Comparison of ENCODE assay signal across 13 mouse cellular contexts in the genomic region with DNA sequence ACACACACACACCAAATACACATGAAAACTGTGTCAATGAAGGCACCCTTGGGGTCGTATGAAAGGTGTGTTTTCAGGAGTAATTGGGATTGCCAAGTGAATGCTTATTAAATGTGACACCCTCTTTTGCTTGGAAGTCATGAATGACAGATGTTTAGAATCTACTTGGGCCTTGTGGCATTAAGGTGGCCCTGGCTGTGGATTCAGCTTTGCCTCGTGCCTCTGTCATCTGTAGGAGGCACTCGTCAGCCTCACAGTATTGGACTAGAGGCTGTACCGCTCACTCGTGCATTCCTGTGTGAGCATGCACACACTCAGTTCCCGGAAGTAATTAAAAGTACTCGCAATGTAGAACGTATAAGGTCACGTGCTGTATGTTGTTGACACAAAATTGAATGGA.
DNase-seq lines count a peak whose midpoint lies in the region; ATAC-seq lines count a peak whose summit lies in the region.
"Had no signal": no experiment of that assay in that cellular context is flagged by ENCODE, and none has a peak within 500 bp of the region (broad histone marks: within the 10 kb centered on the region; RNA-seq: fewer than 3 reads in every experiment).

No protein-coding gene starts in this region.

- H3K27me3 ChIP-seq in heart, embryonic 14.5 days (ENCODE audit: control insufficient read depth, insufficient read depth, low read length), result no peaks in the 10 kb centered on the region
- no peaks in the 10 kb centered on the region for H3K27me3 ChIP-seq in midbrain, embryonic 10.5 days (ENCODE audit: low read depth, poor library complexity, severe bottlenecking)
- no peaks in the 10 kb centered on the region for H3K27me3 ChIP-seq in midbrain, embryonic 16.5 days (ENCODE audit: control insufficient read depth, insufficient read depth, low read depth, low read length)
- no peaks in the 10 kb centered on the region for H3K27me3 ChIP-seq in forebrain, embryonic 15.5 days
- H3K27me3 ChIP-seq in midbrain, embryonic 14.5 days (ENCODE audit: control insufficient read depth, insufficient read depth, low read length), result no peaks in the 10 kb centered on the region
- H3K27me3 ChIP-seq: kidney, embryonic 15.5 days; limb, embryonic 15.5 days had no signal

- ATAC-seq in heart, embryonic 14.5 days (ENCODE audit: insufficient number of reproducible peaks, insufficient read depth, low FRiP score, low read depth), result no peak
- no peak for ATAC-seq in midbrain, embryonic 16.5 days
- peak; percentile 34; the same call in 1 of the 2 replicates for ATAC-seq in forebrain, embryonic 15.5 days (replicated peaks)
- no peak; the same call in 1 of the 2 replicates for ATAC-seq in midbrain, embryonic 14.5 days (ENCODE audit: low FRiP score, low TSS enrichment)
- no peak for ATAC-seq in megakaryocyte, adult 5-6 weeks (ENCODE audit: poor library complexity, severe bottlenecking)

- H3K4me2 ChIP-seq in heart, embryonic 14.5 days (ENCODE audit: low read length), result no peak overlapping the region; the same call in 1 of the 2 replicates
- no peak overlapping the region for H3K4me2 ChIP-seq in midbrain, embryonic 16.5 days (ENCODE audit: low read length)
- no peak overlapping the region for H3K4me2 ChIP-seq in forebrain, embryonic 15.5 days (replicated peaks)
- peak overlapping the region; percentile 44; the same call in 1 of the 2 replicates for H3K4me2 ChIP-seq in midbrain, embryonic 14.5 days (ENCODE audit: low read length)

- 65% methylated on average over 9 of the region's 9 CpGs for WGBS in heart, embryonic 14.5 days
- 87% methylated on average over 9 of the region's 9 CpGs for WGBS in midbrain, embryonic 10.5 days
- WGBS in midbrain, embryonic 16.5 days, result 63% methylated on average over 9 of the region's 9 CpGs
- WGBS in forebrain, embryonic 15.5 days, result 56% methylated on average over 9 of the region's 9 CpGs
- WGBS in midbrain, embryonic 14.5 days, result 62% methylated on average over 9 of the region's 9 CpGs

- no peaks in the 10 kb centered on the region for H3K36me3 ChIP-seq in heart, embryonic 14.5 days (ENCODE audit: control insufficient read depth, insufficient read depth, low read length)
- H3K36me3 ChIP-seq in midbrain, embryonic 10.5 days, result no peaks in the 10 kb centered on the region
- no peaks in the 10 kb centered on the region for H3K36me3 ChIP-seq in midbrain, embryonic 16.5 days (ENCODE audit: control insufficient read depth, insufficient read depth, low read length)
- H3K36me3 ChIP-seq in forebrain, embryonic 15.5 days, result no peaks in the 10 kb centered on the region
- H3K36me3 ChIP-seq in midbrain, embryonic 14.5 days (ENCODE audit: control insufficient read depth, insufficient read depth, low read length), result no peaks in the 10 kb centered on the region
- H3K36me3 ChIP-seq: kidney, embryonic 15.5 days; limb, embryonic 15.5 days; stomach, embryonic 15.5 days had no signal

- H3K4me3 ChIP-seq in heart, embryonic 14.5 days (ENCODE audit: control insufficient read depth in 1 of 2, insufficient read depth in 1 of 2, low read depth in 1 of 2, low read length in 2 of 2), result no peak overlapping the region
- H3K4me3 ChIP-seq in midbrain, embryonic 10.5 days, result no peak overlapping the region
- no peak overlapping the region for H3K4me3 ChIP-seq in midbrain, embryonic 16.5 days (ENCODE audit: low read depth, low read length)
- no peak overlapping the region for H3K4me3 ChIP-seq in forebrain, embryonic 15.5 days
- no peak overlapping the region for H3K4me3 ChIP-seq in midbrain, embryonic 14.5 days (replicated peaks; ENCODE audit: low read depth, low read length)

- H3K4me1 ChIP-seq in heart, embryonic 14.5 days (ENCODE audit: control insufficient read depth in 2 of 2, insufficient read depth in 2 of 2, low read length in 2 of 2), result peaks cover 9 to 14% of the 10 kb centered on the region in 2 experiments; a peak in 2 of 4 replicates
- peaks cover 25% of the 10 kb centered on the region for H3K4me1 ChIP-seq in midbrain, embryonic 10.5 days
- peaks cover 22% of the 10 kb centered on the region for H3K4me1 ChIP-seq in midbrain, embryonic 16.5 days (ENCODE audit: control insufficient read depth, insufficient read depth, low read length)
- H3K4me1 ChIP-seq in forebrain, embryonic 15.5 days, result peaks cover 35% of the 10 kb centered on the region
- peaks cover 18% of the 10 kb centered on the region for H3K4me1 ChIP-seq in midbrain, embryonic 14.5 days (ENCODE audit: control insufficient read depth, insufficient read depth, low read length)

- peak overlapping the region; percentile 20 to 75; a peak in 3 of 4 replicates for H3K27ac ChIP-seq in heart, embryonic 14.5 days (replicated peaks in 1 of 2; ENCODE audit: control insufficient read depth in 1 of 2, insufficient read depth in 1 of 2, low read depth in 2 of 2, low read length in 2 of 2)
- H3K27ac ChIP-seq in midbrain, embryonic 10.5 days (replicated peaks), result peak overlapping the region; percentile 52; the same call in 1 of the 2 replicates
- no peak overlapping the region; the same call in 1 of the 2 replicates for H3K27ac ChIP-seq in midbrain, embryonic 16.5 days (ENCODE audit: low read length)
- peak overlapping the region; percentile 89 for H3K27ac ChIP-seq in forebrain, embryonic 15.5 days (replicated peaks)
- H3K27ac ChIP-seq in midbrain, embryonic 14.5 days (replicated peaks; ENCODE audit: low read depth, low read length), result peak overlapping the region; percentile 79; the same call in 1 of the 2 replicates
- H3K27ac ChIP-seq: limb, embryonic 15.5 days; stomach, embryonic 15.5 days had no signal

- no peak for DNase-seq in heart, postnatal 14 days
- no peak for DNase-seq in midbrain, embryonic 10.5 days (ENCODE audit: low spot score)
- no peak for DNase-seq in midbrain, embryonic 14.5 days
- DNase-seq in left cerebral cortex, postnatal 25 days (ENCODE audit: low spot score in 2 of 2), result no peak
- DNase-seq: lung, adult 2 months; thymus, postnatal 36 days had no signal

- no peaks in the 10 kb centered on the region for H3K9me3 ChIP-seq in heart, embryonic 14.5 days (ENCODE audit: control insufficient read depth, low read length)
- H3K9me3 ChIP-seq in midbrain, embryonic 10.5 days (replicated peaks), result no peaks in the 10 kb centered on the region
- no peaks in the 10 kb centered on the region for H3K9me3 ChIP-seq in midbrain, embryonic 16.5 days (replicated peaks; ENCODE audit: control insufficient read depth, low read length, poor library complexity, severe bottlenecking)
- no peaks in the 10 kb centered on the region for H3K9me3 ChIP-seq in forebrain, embryonic 15.5 days
- H3K9me3 ChIP-seq in midbrain, embryonic 14.5 days (ENCODE audit: control insufficient read depth, low read length), result no peaks in the 10 kb centered on the region
- H3K9me3 ChIP-seq: kidney, embryonic 15.5 days; limb, embryonic 15.5 days; stomach, embryonic 15.5 days had no signal

- no peak overlapping the region for H3K9ac ChIP-seq in heart, embryonic 14.5 days (ENCODE audit: low read length)
- no peak overlapping the region for H3K9ac ChIP-seq in midbrain, embryonic 16.5 days (ENCODE audit: low read depth, low read length)
- H3K9ac ChIP-seq in forebrain, embryonic 15.5 days (replicated peaks), result no peak overlapping the region
- H3K9ac ChIP-seq in midbrain, embryonic 14.5 days (replicated peaks; ENCODE audit: low read length), result no peak overlapping the region
- H3K9ac ChIP-seq: kidney, embryonic 15.5 days; limb, embryonic 15.5 days; stomach, embryonic 15.5 days had no signal

- intact Hi-C loops in heart, postnatal 14 days (cut with DNase I), result no loop called here
- intact Hi-C loops in left cerebral cortex, postnatal 25 days (cut with DNase I), result no loop called here
